Mouse (Mus musculus): ENCODE measurements around the gene Gm31371. TPM values are rescaled to one million over a fixed set of nuclear protein-coding genes. Genes with fewer than 3 reads are reported as not detected.

Gene Gm31371
- polyA plus RNA-seq, 1 experiment, result 0.05 TPM

Other genes with a start within 250 kb of the Gm31371 start
- gene 4930467E23Rik, start 173.8 kb upstream of the Gm31371 start, polyA plus RNA-seq (2012; rRNA removed), result not detected in 2 replicates